Mouse (Mus musculus) ES-Bruce4 (cell line): ENCODE results near the gene Rai14.

Experiments used
- CTCF ChIP-seq: IDR thresholded peaks from one replicate; pipeline ENCODE4 v1.8.1; 2011; ENCODE audit warnings: low read depth, low read length
- EP300 ChIP-seq: IDR thresholded peaks from 2 replicates; pipeline ENCODE4 v1.6.1; 2011; ENCODE audit warnings: low read depth, low read length; ENCODE audit not compliant: insufficient read depth
- POLR2A ChIP-seq: IDR thresholded peaks from one replicate; pipeline ENCODE4 v1.8.1; 2011; ENCODE audit warnings: low read length; ENCODE audit not compliant: insufficient read depth

DNA sequence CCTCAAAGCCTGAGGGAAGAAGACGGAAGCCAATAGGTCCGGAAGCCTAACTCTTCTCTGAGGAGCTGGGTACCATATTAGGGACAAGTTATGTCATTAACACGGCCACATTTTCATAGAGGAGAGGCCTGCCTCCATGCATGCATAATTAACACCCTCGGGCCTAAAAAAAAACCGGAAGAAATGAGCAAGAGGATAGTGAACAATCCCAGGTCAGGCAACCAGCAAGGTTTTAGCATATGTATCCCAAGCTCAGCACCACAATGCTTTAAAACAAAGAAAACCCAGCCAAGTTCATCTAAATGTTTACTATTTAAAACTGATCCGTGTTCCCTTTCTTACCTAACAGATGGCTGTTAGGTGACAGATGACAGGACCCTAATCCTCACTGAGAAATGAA, 3.2 kb downstream of the Rai14 start:
- TF ChIP-seq CTCF (no peak), POLR2A (no peak), EP300 (no peak)
